In the genomic region with DNA sequence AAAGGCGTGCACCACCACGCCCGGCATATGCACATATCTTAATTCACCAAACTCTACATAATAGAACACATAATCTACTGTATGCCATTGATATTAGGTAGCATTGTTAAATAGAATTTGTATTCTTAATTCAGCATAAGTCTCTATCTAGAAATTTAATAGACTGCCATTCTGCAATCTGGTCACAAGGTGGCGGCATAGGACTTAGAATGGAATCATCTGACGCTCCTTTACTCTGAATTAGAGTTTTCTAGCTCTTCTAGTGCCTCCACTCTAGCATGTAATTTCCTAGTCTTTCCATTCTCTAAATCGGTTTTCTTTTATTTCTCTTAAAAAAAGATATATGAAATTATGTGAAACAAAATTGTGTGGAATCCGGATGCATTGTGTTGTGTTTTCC, we compare ENCODE assay signal across 9 mouse cellular contexts. TPM values are rescaled to one million over a fixed set of nuclear protein-coding genes. Genes with fewer than 3 reads are reported as not detected.
DNase-seq lines count a peak whose midpoint lies in the region; ATAC-seq lines count a peak whose summit lies in the region.
"Had no signal": no experiment of that assay in that cellular context is flagged by ENCODE, and none has a peak within 500 bp of the region (broad histone marks: within the 10 kb centered on the region; RNA-seq: fewer than 3 reads in every experiment).

No protein-coding gene starts in this region.

- no peak overlapping the region for H3K27ac ChIP-seq in intestine, embryonic 14.5 days (ENCODE audit: low read depth)
- no peak overlapping the region for H3K27ac ChIP-seq in intestine, embryonic 16.5 days (ENCODE audit: low read length)
- no peak overlapping the region for H3K27ac ChIP-seq in limb, embryonic 10.5 days
- no peak overlapping the region for H3K27ac ChIP-seq in neural tube, embryonic 14.5 days (ENCODE audit: low read depth, low read length)

- no peak overlapping the region for H3K9ac ChIP-seq in intestine, embryonic 14.5 days (ENCODE audit: low read length)
- no peak overlapping the region for H3K9ac ChIP-seq in intestine, embryonic 16.5 days (ENCODE audit: low read depth, low read length)
- H3K9ac ChIP-seq in neural tube, embryonic 14.5 days (replicated peaks; ENCODE audit: low read depth, low read length), result no peak overlapping the region

- H3K4me3 ChIP-seq in intestine, embryonic 14.5 days (ENCODE audit: low read depth, low read length), result no peak overlapping the region
- no peak overlapping the region for H3K4me3 ChIP-seq in intestine, embryonic 16.5 days (ENCODE audit: low read length)
- no peak overlapping the region for H3K4me3 ChIP-seq in limb, embryonic 10.5 days
- no peak overlapping the region for H3K4me3 ChIP-seq in neural tube, embryonic 14.5 days (ENCODE audit: low read depth, low read length)
- H3K4me3 ChIP-seq: megakaryocyte, embryonic 14.5 days had no signal

- H3K4me2 ChIP-seq in intestine, embryonic 14.5 days (ENCODE audit: low read length), result no peak overlapping the region
- no peak overlapping the region for H3K4me2 ChIP-seq in intestine, embryonic 16.5 days (ENCODE audit: low read depth, low read length)
- no peak overlapping the region for H3K4me2 ChIP-seq in neural tube, embryonic 14.5 days (ENCODE audit: low read depth, low read length)

- H3K27me3 ChIP-seq in intestine, embryonic 14.5 days (replicated peaks; ENCODE audit: control insufficient read depth, insufficient read depth, low read length), result 0 out of 2 replicates have a peak, but pooled peaks cover 4% of the 10 kb centered on the region
- peaks cover 4% of the 10 kb centered on the region; the same call in 1 of the 2 replicates for H3K27me3 ChIP-seq in intestine, embryonic 16.5 days (replicated peaks; ENCODE audit: control insufficient read depth, insufficient read depth, low read length)
- H3K27me3 ChIP-seq in limb, embryonic 10.5 days (ENCODE audit: low read depth, poor library complexity, severe bottlenecking), result peaks cover 17% of the 10 kb centered on the region
- no peaks in the 10 kb centered on the region for H3K27me3 ChIP-seq in neural tube, embryonic 14.5 days (ENCODE audit: control insufficient read depth, insufficient read depth, low read length)

- under 1% methylated on average over 7 of the region's 7 CpGs for WGBS in intestine, embryonic 14.5 days
- under 1% methylated on average over 7 of the region's 7 CpGs for WGBS in intestine, embryonic 16.5 days
- WGBS in limb, embryonic 10.5 days, result under 1% methylated on average over 7 of the region's 7 CpGs
- WGBS in neural tube, embryonic 14.5 days, result under 1% methylated on average over 7 of the region's 7 CpGs

- H3K4me1 ChIP-seq in intestine, embryonic 14.5 days (replicated peaks; ENCODE audit: control insufficient read depth, insufficient read depth, low read length), result no peaks in the 10 kb centered on the region
- no peaks in the 10 kb centered on the region for H3K4me1 ChIP-seq in intestine, embryonic 16.5 days (ENCODE audit: control insufficient read depth, insufficient read depth, low read length)
- peaks cover 3% of the 10 kb centered on the region; the same call in 1 of the 2 replicates for H3K4me1 ChIP-seq in limb, embryonic 10.5 days
- no peaks in the 10 kb centered on the region for H3K4me1 ChIP-seq in neural tube, embryonic 14.5 days (ENCODE audit: control insufficient read depth, insufficient read depth, low read length)

- 0 out of 2 replicates have a peak, but pooled peaks have one; percentile 50 for ATAC-seq in intestine, embryonic 14.5 days (replicated peaks; ENCODE audit: low FRiP score, low TSS enrichment, low read depth)
- ATAC-seq in intestine, embryonic 16.5 days, result no peak
- ATAC-seq in neural tube, embryonic 14.5 days (ENCODE audit: low read depth), result peak; percentile 56; the same call in 1 of the 2 replicates

- no peaks in the 10 kb centered on the region for H3K36me3 ChIP-seq in intestine, embryonic 14.5 days (ENCODE audit: control insufficient read depth, insufficient read depth, low read length)
- H3K36me3 ChIP-seq in intestine, embryonic 16.5 days (ENCODE audit: control insufficient read depth, insufficient read depth, low read length), result no peaks in the 10 kb centered on the region
- H3K36me3 ChIP-seq in limb, embryonic 10.5 days, result no peaks in the 10 kb centered on the region
- no peaks in the 10 kb centered on the region for H3K36me3 ChIP-seq in neural tube, embryonic 14.5 days (ENCODE audit: control insufficient read depth, insufficient read depth, low read length)

- peak; percentile 71 for DNase-seq in intestine, embryonic 14.5 days (ENCODE audit: low spot score)
- DNase-seq in CD4-positive helper T cell, adult 2 months (ENCODE audit: low read depth, low spot score), result peak; percentile 69
- DNase-seq in R1 (ENCODE audit: low read depth, low spot score), result peak; percentile 65
- DNase-seq in embryo, embryonic 10.5 days (ENCODE audit: low spot score), result peak; percentile 81
- peak; percentile 65 for DNase-seq in limb, embryonic 10.5 days (ENCODE audit: low spot score)
- DNase-seq in left cerebral cortex, adult 9 months (ENCODE audit: low spot score in 2 of 2), result no peak

- H3K9me3 ChIP-seq in intestine, embryonic 14.5 days (ENCODE audit: control insufficient read depth, low read length), result no peaks in the 10 kb centered on the region
- no peaks in the 10 kb centered on the region for H3K9me3 ChIP-seq in intestine, embryonic 16.5 days (ENCODE audit: control insufficient read depth, low read length)
- no peaks in the 10 kb centered on the region for H3K9me3 ChIP-seq in limb, embryonic 10.5 days (replicated peaks)
- H3K9me3 ChIP-seq in neural tube, embryonic 14.5 days (ENCODE audit: control insufficient read depth, low read length), result no peaks in the 10 kb centered on the region
- H3K9me3 ChIP-seq: megakaryocyte, embryonic 14.5 days had no signal

RNA-seq across cellular contexts. Expression of gene Abhd8, which starts 22.1 kb away (rescaled TPM):
- 29.4 and 30.8 TPM in 2 replicates for polyA plus RNA-seq in intestine, embryonic 14.5 days (2014; fragmentation: Nextera tagmentation; extraction: Ambion mirVana)
- polyA plus RNA-seq in intestine, embryonic 16.5 days (2015; fragmentation: Nextera tagmentation; extraction: Ambion mirVana), result 24.0 and 25.1 TPM in 2 replicates
- polyA plus RNA-seq in limb, embryonic 10.5 days (2016; fragmentation: Nextera tagmentation; extraction: Ambion mirVana), result 61.5 and 75.1 TPM in 2 replicates
- polyA plus RNA-seq in neural tube, embryonic 14.5 days (2014; fragmentation: Nextera tagmentation; extraction: Ambion mirVana), result 101 and 104 TPM in 2 replicates

RNA-seq across cellular contexts. Expression of gene Mrpl34, which starts 23.4 kb away (rescaled TPM):
- polyA plus RNA-seq in intestine, embryonic 14.5 days (2014; fragmentation: Nextera tagmentation; extraction: Ambion mirVana), result 183 and 191 TPM in 2 replicates
- polyA plus RNA-seq in intestine, embryonic 16.5 days (2015; fragmentation: Nextera tagmentation; extraction: Ambion mirVana), result 224 and 234 TPM in 2 replicates
- polyA plus RNA-seq in limb, embryonic 10.5 days (2016; fragmentation: Nextera tagmentation; extraction: Ambion mirVana), result 231 and 263 TPM in 2 replicates
- 186 and 189 TPM in 2 replicates for polyA plus RNA-seq in neural tube, embryonic 14.5 days (2014; fragmentation: Nextera tagmentation; extraction: Ambion mirVana)

RNA-seq across cellular contexts. Expression of gene Dda1, which starts 27.6 kb away (rescaled TPM):
- polyA plus RNA-seq in intestine, embryonic 14.5 days (2014; fragmentation: Nextera tagmentation; extraction: Ambion mirVana), result 102 TPM in 2 replicates
- 88.1 and 91.7 TPM in 2 replicates for polyA plus RNA-seq in intestine, embryonic 16.5 days (2015; fragmentation: Nextera tagmentation; extraction: Ambion mirVana)
- polyA plus RNA-seq in limb, embryonic 10.5 days (2016; fragmentation: Nextera tagmentation; extraction: Ambion mirVana), result 130 and 138 TPM in 2 replicates
- 236 and 251 TPM in 2 replicates for polyA plus RNA-seq in neural tube, embryonic 14.5 days (2014; fragmentation: Nextera tagmentation; extraction: Ambion mirVana)

RNA-seq across cellular contexts. Expression of gene Ankle1, which starts 35.6 kb away (rescaled TPM):
- polyA plus RNA-seq in intestine, embryonic 14.5 days (2014; fragmentation: Nextera tagmentation; extraction: Ambion mirVana), result 30.5 and 33.5 TPM in 2 replicates
- polyA plus RNA-seq in intestine, embryonic 16.5 days (2015; fragmentation: Nextera tagmentation; extraction: Ambion mirVana), result 32.0 and 39.4 TPM in 2 replicates
- 34.2 and 38.4 TPM in 2 replicates for polyA plus RNA-seq in limb, embryonic 10.5 days (2016; fragmentation: Nextera tagmentation; extraction: Ambion mirVana)
- 1.9 and 2.7 TPM in 2 replicates for polyA plus RNA-seq in neural tube, embryonic 14.5 days (2014; fragmentation: Nextera tagmentation; extraction: Ambion mirVana)

RNA-seq across cellular contexts. Expression of gene Ano8, which starts 44.4 kb away (rescaled TPM):
- polyA plus RNA-seq in intestine, embryonic 14.5 days (2014; fragmentation: Nextera tagmentation; extraction: Ambion mirVana), result 1.2 and 1.7 TPM in 2 replicates
- 0.20 and 0.43 TPM in 2 replicates for polyA plus RNA-seq in intestine, embryonic 16.5 days (2015; fragmentation: Nextera tagmentation; extraction: Ambion mirVana)
- polyA plus RNA-seq in limb, embryonic 10.5 days (2016; fragmentation: Nextera tagmentation; extraction: Ambion mirVana), result 2.7 and 3.5 TPM in 2 replicates
- 6.9 and 8.4 TPM in 2 replicates for polyA plus RNA-seq in neural tube, embryonic 14.5 days (2014; fragmentation: Nextera tagmentation; extraction: Ambion mirVana)

Comparison
In these comparisons a context has a peak if more than half of its experiments do, and no peak if none do; other contexts are left out.
1. DNase-seq: peak in intestine, embryonic 14.5 days (single experiment), CD4-positive helper T cell, adult 2 months (single experiment), R1 (single experiment), embryo, embryonic 10.5 days (single experiment) and limb, embryonic 10.5 days (single experiment); none in left cerebral cortex, adult 9 months (0 of 2).